Mouse (Mus musculus) ES-E14 (cell line): ENCODE measurements around the gene Bpi. TPM values are rescaled to one million over a fixed set of nuclear protein-coding genes. Genes with fewer than 3 reads are reported as not detected.

Experiments
- DNase-seq: peaks from one replicate; pipeline ENCODE4 v3.0.0-alpha.2; 2013; ENCODE audit warnings: low read depth, low spot score
- H3K27ac ChIP-seq: 2 replicates; pipeline ENCODE4 v1.5.1; 2012; ENCODE audit warnings: low read depth, mild to moderate bottlenecking, low read length, moderate library complexity, mixed read lengths; ENCODE audit not compliant: poor library complexity, insufficient read depth, severe bottlenecking
- H3K36me3 ChIP-seq: 2 replicates; pipeline ENCODE4 v1.6.1; 2012; ENCODE audit warnings: mild to moderate bottlenecking, low read length, moderate library complexity, mixed read lengths; ENCODE audit not compliant: control insufficient read depth, poor library complexity, insufficient read depth, severe bottlenecking
- H3K4me1 ChIP-seq, 2 experiments: fragments of 150-350 bp in 1 of 2; sonication (generic) in 1 of 2; 2 replicates each; pipeline ENCODE4 v1.6.1; 2012; ENCODE audit warnings: low read length in 2 of 2, mild to moderate bottlenecking in 1 of 2, mixed read lengths in 1 of 2; ENCODE audit not compliant: control insufficient read depth in 2 of 2, insufficient read depth in 2 of 2, poor library complexity in 1 of 2
- H3K4me3 ChIP-seq, 2 experiments: fragments of 150-350 bp in 1 of 2; sonication (generic) in 1 of 2; 2 replicates each; pipeline ENCODE4 v1.5.1; 2012; ENCODE audit warnings: low read length in 2 of 2, low read depth in 1 of 2, mild to moderate bottlenecking in 1 of 2, mixed read lengths in 1 of 2; ENCODE audit not compliant: insufficient read depth in 1 of 2, poor library complexity in 1 of 2, severe bottlenecking in 1 of 2
- H3K9ac ChIP-seq: 2 replicates; pipeline ENCODE4 v1.6.1; 2012; ENCODE audit warnings: low read depth, mild to moderate bottlenecking, low read length, mixed read lengths; ENCODE audit not compliant: poor library complexity, insufficient read depth, severe bottlenecking
- H3K9me3 ChIP-seq: fragments of 150-350 bp; sonication (generic); 2 replicates; pipeline ENCODE4 v1.6.1; 2012; ENCODE audit warnings: low read depth, mild to moderate bottlenecking, low read length; ENCODE audit not compliant: control insufficient read depth, insufficient read depth
- CHD2 ChIP-seq: IDR thresholded peaks from 2 replicates; pipeline ENCODE4 v1.6.1; 2014; ENCODE audit warnings: mild to moderate bottlenecking, low read depth, low read length, inconsistent platforms
- HCFC1 ChIP-seq: IDR thresholded peaks from 2 replicates; pipeline ENCODE4 v1.6.1; 2012; ENCODE audit warnings: low read length, inconsistent platforms, borderline replicate concordance; ENCODE audit not compliant: insufficient read depth
- MAFK ChIP-seq: IDR thresholded peaks from 2 replicates; pipeline ENCODE4 v1.6.1; 2014; ENCODE audit warnings: mild to moderate bottlenecking, low read depth, low read length, inconsistent platforms; ENCODE audit not compliant: insufficient read depth
- ZC3H11A ChIP-seq: IDR thresholded peaks from 2 replicates; pipeline ENCODE4 v1.6.1; 2012; ENCODE audit warnings: low read depth, mild to moderate bottlenecking, inconsistent platforms, low read length, borderline replicate concordance
- ZNF384 ChIP-seq: IDR thresholded peaks from 2 replicates; pipeline ENCODE4 v1.6.1; 2012; ENCODE audit warnings: low read depth, low read length, inconsistent platforms
- in situ Hi-C, 2 experiments: fragments of 600-800 bp; cut with MboI; formaldehyde crosslinking; loops; one replicate each; pipeline ENCODE4 v1.15.1; 2025; ENCODE audit warnings: low sequenced_read_pairs in 2 of 2, inconsistent platforms in 1 of 2; ENCODE audit not compliant: unreplicated experiment in 2 of 2
- total RNA-seq: library from RNA; depleted of rRNA; stranded (reverse); fragments of 300-350 nt; gene quantifications from 2 replicates; pipeline ENCODE4 v1.2.3, GENCODE M21; 2012

Bpi gene
- total RNA-seq, 1 experiment: 0.31 TPM

GRCm38 (mm10) chr2:158276451-158276850 lies 18.6 kb downstream of the Bpi start:
- in situ Hi-C loops: no loop called here
- no peak for TF ChIP-seq HCFC1
- no peak for TF ChIP-seq MAFK
- TF ChIP-seq CHD2: no peak
- no peak for TF ChIP-seq ZC3H11A
- no peak for TF ChIP-seq ZNF384
- H3K27ac ChIP-seq: no peak overlapping the region

GRCm38 (mm10) chr2:158276878-158277277 lies 19.0 kb downstream of the Bpi start:
- no peaks in the 10 kb centered on the region for H3K36me3 ChIP-seq
- H3K9me3 ChIP-seq: no peaks in the 10 kb centered on the region
- TF ChIP-seq HCFC1 (no peak), ZC3H11A (no peak), ZNF384 (no peak), CHD2 (no peak)
- H3K4me3 ChIP-seq: no peak overlapping the region
- no peak overlapping the region for H3K27ac ChIP-seq
- peaks cover 0 to 8% of the 10 kb centered on the region in 2 experiments; a peak in 1 of 4 replicates for H3K4me1 ChIP-seq
- no peak overlapping the region for H3K9ac ChIP-seq
- in situ Hi-C loops: no loop called here
- no peak for DNase-seq

More at GRCm38 (mm10) chr2:158276451-158276850, 18.6 kb downstream of the Bpi start:
- Histone ChIP-seq H3K9ac (no peak overlapping the region), H3K9me3 (no peaks in the 10 kb centered on the region), H3K36me3 (no peaks in the 10 kb centered on the region), H3K4me1 (peaks cover 0 to 4% of the 10 kb centered on the region in 2 experiments; a peak in 1 of 4 replicates), H3K4me3 (no peak overlapping the region)
- no peak for DNase-seq

GRCm38 (mm10) chr2:158279656-158280055 lies 21.8 kb downstream of the Bpi start:
- Histone ChIP-seq H3K9ac (no peak overlapping the region), H3K27ac (no peak overlapping the region), H3K9me3 (no peaks in the 10 kb centered on the region), H3K4me3 (no peak overlapping the region), H3K36me3 (no peaks in the 10 kb centered on the region), H3K4me1 (peaks cover 0 to 8% of the 10 kb centered on the region in 2 experiments; a peak in 1 of 4 replicates)
- TF ChIP-seq MAFK (no peak), HCFC1 (no peak), CHD2 (no peak), ZC3H11A (no peak), ZNF384 (no peak)
- no peak for DNase-seq
- in situ Hi-C loops: no loop called here

GRCm38 (mm10) chr2:158281497-158282205 lies 23.8 kb downstream of the Bpi start:
- TF ChIP-seq MAFK (no peak), ZC3H11A (no peak), ZNF384 (no peak), HCFC1 (no peak), CHD2 (no peak)
- Histone ChIP-seq H3K9ac (no peak overlapping the region), H3K36me3 (no peaks in the 10 kb centered on the region), H3K27ac (no peak overlapping the region), H3K4me3 (no peak overlapping the region), H3K9me3 (no peaks in the 10 kb centered on the region), H3K4me1 (peaks cover 0 to 8% of the 10 kb centered on the region in 2 experiments; a peak in 1 of 4 replicates)
- in situ Hi-C loops: no loop called here
- DNase-seq: no peak
